Mouse (Mus musculus) MEL (cell line): Measurements from ENCODE around the gene Aldh1a7. TPM values are rescaled to one million over a fixed set of nuclear protein-coding genes. Genes with fewer than 3 reads are reported as not detected.

Experiments
- DNase-seq: peaks from one replicate; pipeline ENCODE4 v3.0.0; 2011; ENCODE audit warnings: low read depth, low spot score
- H3K27ac ChIP-seq: 2 replicates; pipeline ENCODE4 v1.5.1; 2012; ENCODE audit warnings: low read depth, mild to moderate bottlenecking, control low read depth, low read length, moderate library complexity; ENCODE audit not compliant: control insufficient read depth
- H3K27me3 ChIP-seq, 2 experiments: fragments of 150-350 bp in 1 of 2; sonication (generic) in 1 of 2; 2 replicates each; pipeline ENCODE4 v1.6.1; 2012; ENCODE audit warnings: low read length in 2 of 2, mild to moderate bottlenecking in 2 of 2, improper control_type of control experiment in 1 of 2, moderate library complexity in 1 of 2; ENCODE audit not compliant: insufficient read depth in 2 of 2, control insufficient read depth in 1 of 2
- H3K36me3 ChIP-seq, 2 experiments: 2 replicates each; pipeline ENCODE4 v1.6.1; 2012 to 2014; ENCODE audit warnings: low read length in 2 of 2, improper control_type of control experiment in 1 of 2, inconsistent platforms in 1 of 2, mild to moderate bottlenecking in 1 of 2; ENCODE audit not compliant: insufficient read depth in 2 of 2, control insufficient read depth in 1 of 2
- H3K4me1 ChIP-seq, 2 experiments: fragments of 150-350 bp in 1 of 2; sonication (generic) in 1 of 2; 2 replicates each; pipeline ENCODE4 v1.6.1; 2012; ENCODE audit warnings: low read length in 2 of 2, improper control_type of control experiment in 1 of 2, mild to moderate bottlenecking in 1 of 2; ENCODE audit not compliant: insufficient read depth in 2 of 2, control insufficient read depth in 1 of 2
- H3K4me3 ChIP-seq, 2 experiments: fragments of 150-350 bp in 1 of 2; sonication (generic) in 1 of 2; 2 replicates each; pipeline ENCODE4 v1.5.1; 2012; ENCODE audit warnings: low read depth in 2 of 2, low read length in 2 of 2, mild to moderate bottlenecking in 2 of 2, moderate library complexity in 2 of 2, control low read depth in 1 of 2, improper control_type of control experiment in 1 of 2; ENCODE audit not compliant: control insufficient read depth in 1 of 2, insufficient read depth in 1 of 2
- H3K79me2 ChIP-seq: 2 replicates; pipeline ENCODE4 v1.6.1; 2012; ENCODE audit warnings: mild to moderate bottlenecking, low read length, moderate library complexity; ENCODE audit not compliant: control insufficient read depth, poor library complexity, insufficient read depth
- H3K9ac ChIP-seq: 2 replicates; pipeline ENCODE4 v1.6.1; 2012; ENCODE audit warnings: low read depth, mild to moderate bottlenecking, control low read depth, low read length, moderate library complexity; ENCODE audit not compliant: control insufficient read depth, poor library complexity, severe bottlenecking
- H3K9me3 ChIP-seq: fragments of 150-350 bp; sonication (generic); replicated peaks from 2 replicates; pipeline ENCODE4 v1.6.1; 2012; ENCODE audit warnings: mild to moderate bottlenecking, low read length, improper control_type of control experiment, moderate library complexity; ENCODE audit not compliant: insufficient read depth
- BHLHE40 ChIP-seq: IDR thresholded peaks from 2 replicates; pipeline ENCODE4 v1.6.1; 2012; ENCODE audit warnings: low read depth, mild to moderate bottlenecking, inconsistent platforms, low read length, improper control_type of control experiment, borderline replicate concordance
- CHD1 ChIP-seq: IDR thresholded peaks from 2 replicates; pipeline ENCODE4 v1.6.1; 2012; ENCODE audit warnings: low read depth, mild to moderate bottlenecking, inconsistent platforms, low read length, improper control_type of control experiment
- CHD2 ChIP-seq: IDR thresholded peaks from 2 replicates; pipeline ENCODE4 v1.6.1; 2011; ENCODE audit warnings: low read length, improper control_type of control experiment
- CTCF ChIP-seq, 3 experiments: IDR thresholded peaks in 2 of 3; conservative IDR thresholded peaks in 1 of 3; 2 replicates each; pipeline ENCODE4 v1.5.1; 2011 to 2012; ENCODE audit warnings: low read length in 3 of 3, low read depth in 2 of 3, mild to moderate bottlenecking in 2 of 3, improper control_type of control experiment in 1 of 3, inconsistent platforms in 1 of 3, mixed read lengths in 1 of 3, moderate library complexity in 1 of 3; ENCODE audit not compliant: control insufficient read depth in 1 of 3, insufficient read depth in 1 of 3, poor library complexity in 1 of 3, severe bottlenecking in 1 of 3
- E2F4 ChIP-seq: IDR thresholded peaks from 2 replicates; pipeline ENCODE4 v1.6.1; 2011; ENCODE audit warnings: low read depth, low read length, improper control_type of control experiment, borderline replicate concordance
- ELF1 ChIP-seq: IDR thresholded peaks from 2 replicates; pipeline ENCODE4 v1.6.1; 2014; ENCODE audit warnings: low read depth, mild to moderate bottlenecking, inconsistent platforms, low read length, improper control_type of control experiment, moderate library complexity
- ETS1 ChIP-seq: IDR thresholded peaks from 2 replicates; pipeline ENCODE4 v1.6.1; 2012; ENCODE audit warnings: low read depth, mild to moderate bottlenecking, inconsistent platforms, low read length, improper control_type of control experiment, moderate library complexity
- GABPA ChIP-seq: IDR thresholded peaks from 2 replicates; pipeline ENCODE4 v1.6.1; 2012; ENCODE audit warnings: low read depth, mild to moderate bottlenecking, inconsistent platforms, low read length, improper control_type of control experiment, moderate library complexity
- HCFC1 ChIP-seq: IDR thresholded peaks from 2 replicates; pipeline ENCODE4 v1.6.1; 2012; ENCODE audit warnings: low read depth, mild to moderate bottlenecking, inconsistent platforms, low read length, improper control_type of control experiment, moderate library complexity
- JUND ChIP-seq: IDR thresholded peaks from 2 replicates; pipeline ENCODE4 v1.6.1; 2011; ENCODE audit warnings: low read depth, mild to moderate bottlenecking, improper control_type of control experiment, low read length
- KAT2A ChIP-seq: conservative IDR thresholded peaks from 2 replicates; pipeline ENCODE4 v1.6.1; 2012; ENCODE audit warnings: low read depth, low read length, improper control_type of control experiment, inconsistent platforms
- MAFK ChIP-seq: IDR thresholded peaks from 2 replicates; pipeline ENCODE4 v1.6.1; 2011; ENCODE audit warnings: low read depth, mild to moderate bottlenecking, low read length, improper control_type of control experiment, borderline replicate concordance
- MAX ChIP-seq: IDR thresholded peaks from 2 replicates; pipeline ENCODE4 v1.6.1; 2011; ENCODE audit warnings: low read length, improper control_type of control experiment
- MAZ ChIP-seq: IDR thresholded peaks from 2 replicates; pipeline ENCODE4 v1.6.1; 2012; ENCODE audit warnings: low read depth, mild to moderate bottlenecking, inconsistent platforms, low read length, improper control_type of control experiment
- MEF2A ChIP-seq: IDR thresholded peaks from 2 replicates; pipeline ENCODE4 v1.6.1; 2014; ENCODE audit warnings: low read depth, mild to moderate bottlenecking, inconsistent platforms, low read length, improper control_type of control experiment; ENCODE audit not compliant: poor library complexity, insufficient replicate concordance, severe bottlenecking; ENCODE audit errors: extremely low read depth
- MXI1 ChIP-seq: IDR thresholded peaks from 2 replicates; pipeline ENCODE4 v1.6.1; 2011; ENCODE audit warnings: mild to moderate bottlenecking, low read depth, low read length, improper control_type of control experiment
- MYB ChIP-seq: IDR thresholded peaks from 2 replicates; pipeline ENCODE4 v1.6.1; 2011; ENCODE audit warnings: mild to moderate bottlenecking, low read depth, low read length, improper control_type of control experiment
- MYC ChIP-seq: IDR thresholded peaks from 2 replicates; pipeline ENCODE4 v1.6.1; 2011; ENCODE audit warnings: low read depth, mild to moderate bottlenecking, low read length, improper control_type of control experiment, moderate library complexity
- NELFE ChIP-seq: IDR thresholded peaks from 2 replicates; pipeline ENCODE4 v1.6.1; 2011; ENCODE audit warnings: low read depth, low read length, improper control_type of control experiment
- NRF1 ChIP-seq: IDR thresholded peaks from 2 replicates; pipeline ENCODE4 v1.6.1; 2014; ENCODE audit warnings: low read depth, mild to moderate bottlenecking, inconsistent platforms, low read length, improper control_type of control experiment, moderate library complexity; ENCODE audit not compliant: poor library complexity, insufficient read depth, severe bottlenecking
- POLR2A ChIP-seq, 2 experiments: IDR thresholded peaks; 2 replicates each; pipeline ENCODE4 v1.6.1; 2011 to 2012; ENCODE audit warnings: low read length in 2 of 2, mild to moderate bottlenecking in 2 of 2, control low read depth in 1 of 2, improper control_type of control experiment in 1 of 2, low read depth in 1 of 2, moderate library complexity in 1 of 2; ENCODE audit not compliant: control insufficient read depth in 1 of 2, insufficient read depth in 1 of 2, poor library complexity in 1 of 2
- POLR2AphosphoS2 ChIP-seq: IDR thresholded peaks from 2 replicates; pipeline ENCODE4 v1.6.1; 2011; ENCODE audit warnings: low read length, improper control_type of control experiment
- POLR2AphosphoS5 ChIP-seq: IDR thresholded peaks from 2 replicates; pipeline ENCODE4 v1.6.1; 2012; ENCODE audit warnings: low read depth, borderline replicate concordance, mild to moderate bottlenecking, inconsistent platforms, low read length, moderate library complexity, mixed read lengths
- RAD21 ChIP-seq: IDR thresholded peaks from 2 replicates; pipeline ENCODE4 v1.6.1; 2011; ENCODE audit warnings: mild to moderate bottlenecking, low read depth, low read length, improper control_type of control experiment
- RCOR1 ChIP-seq: IDR thresholded peaks from 2 replicates; pipeline ENCODE4 v1.6.1; 2012; ENCODE audit warnings: low read depth, mild to moderate bottlenecking, inconsistent platforms, low read length, improper control_type of control experiment
- SIN3A ChIP-seq: IDR thresholded peaks from 2 replicates; pipeline ENCODE4 v1.6.1; 2012; ENCODE audit warnings: low read length, improper control_type of control experiment, inconsistent platforms
- SMC3 ChIP-seq: IDR thresholded peaks from 2 replicates; pipeline ENCODE4 v1.6.1; 2011; ENCODE audit warnings: low read depth, low read length, improper control_type of control experiment
- TAL1 ChIP-seq: IDR thresholded peaks from 2 replicates; pipeline ENCODE4 v1.6.1; 2012; ENCODE audit warnings: mild to moderate bottlenecking, inconsistent platforms, low read length, moderate library complexity, mixed read lengths
- TBP ChIP-seq: IDR thresholded peaks from 2 replicates; pipeline ENCODE4 v1.8.0; 2011; ENCODE audit warnings: low read depth, low read length, improper control_type of control experiment
- TCF12 ChIP-seq: IDR thresholded peaks from 2 replicates; pipeline ENCODE4 v1.6.1; 2014; ENCODE audit warnings: low read depth, mild to moderate bottlenecking, inconsistent platforms, low read length, improper control_type of control experiment, moderate library complexity
- UBTF ChIP-seq: IDR thresholded peaks from 2 replicates; pipeline ENCODE4 v1.6.1; 2012; ENCODE audit warnings: low read depth, mild to moderate bottlenecking, inconsistent platforms, low read length, improper control_type of control experiment, moderate library complexity, borderline replicate concordance; ENCODE audit not compliant: insufficient read depth
- USF1 ChIP-seq: IDR thresholded peaks from 2 replicates; pipeline ENCODE4 v1.6.1; 2014; ENCODE audit warnings: low read depth, mild to moderate bottlenecking, inconsistent platforms, low read length, improper control_type of control experiment, moderate library complexity
- USF2 ChIP-seq, 2 experiments: IDR thresholded peaks; 2 replicates each; pipeline ENCODE4 v1.6.1; 2011 to 2012; ENCODE audit warnings: improper control_type of control experiment in 2 of 2, low read length in 2 of 2, borderline replicate concordance in 1 of 2, inconsistent platforms in 1 of 2, low read depth in 1 of 2, mild to moderate bottlenecking in 1 of 2; ENCODE audit not compliant: insufficient read depth in 1 of 2
- ZC3H11A ChIP-seq: IDR thresholded peaks from 2 replicates; pipeline ENCODE4 v1.6.1; 2012; ENCODE audit warnings: low read depth, mild to moderate bottlenecking, inconsistent platforms, low read length, improper control_type of control experiment
- ZKSCAN1 ChIP-seq: IDR thresholded peaks from 2 replicates; pipeline ENCODE4 v1.6.1; 2012; ENCODE audit warnings: low read depth, mild to moderate bottlenecking, inconsistent platforms, low read length, improper control_type of control experiment, moderate library complexity
- ZMIZ1 ChIP-seq: IDR thresholded peaks from 2 replicates; pipeline ENCODE4 v1.6.1; 2012; ENCODE audit warnings: low read depth, mild to moderate bottlenecking, inconsistent platforms, low read length, improper control_type of control experiment, moderate library complexity
- ZNF384 ChIP-seq: IDR thresholded peaks from 2 replicates; pipeline ENCODE4 v1.6.1; 2012; ENCODE audit warnings: low read depth, mild to moderate bottlenecking, inconsistent platforms, low read length, improper control_type of control experiment
- polyA plus RNA-seq, 2 experiments: library from polyadenylated mRNA; stranded (reverse) in 1 of 2; unstranded in 1 of 2; fragments of >175 nt in 1 of 2; fragments of >200 nt in 1 of 2; gene quantifications; 2 replicates each; pipeline versions ENCODE4 v1.2.1 to v1.2.4; 2012; ENCODE audit warnings: low replicate concordance in 2 of 2, low read depth in 1 of 2; ENCODE audit not compliant: insufficient read length in 2 of 2, insufficient read depth in 1 of 2, missing spikeins in 1 of 2
- total RNA-seq: library from RNA; depleted of rRNA; stranded (reverse); fragments of 300-350 nt; gene quantifications from 2 replicates; pipeline ENCODE4 v1.2.3, GENCODE M21; 2012

The Aldh1a7 gene
- total and polyA plus RNA-seq, 3 experiments, result 0.03 TPM; not detected in 2

DNA sequence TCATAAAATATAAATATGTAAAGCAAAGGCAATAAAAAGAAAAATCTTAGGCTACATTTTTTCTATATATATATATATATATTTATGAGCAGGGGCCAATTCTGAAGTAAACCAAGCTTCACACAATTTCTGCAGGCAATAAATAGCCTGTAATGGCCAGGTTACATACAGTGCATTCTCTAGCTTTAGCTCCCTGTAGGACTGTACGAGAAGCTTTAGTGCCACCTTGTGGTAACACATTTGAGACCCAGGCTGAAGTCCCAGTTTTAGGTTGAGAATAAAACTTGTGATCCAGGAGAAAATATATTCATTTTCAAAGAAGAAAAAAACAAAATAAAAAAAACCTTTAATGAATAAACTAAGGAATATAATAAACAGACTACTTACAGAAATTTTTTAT is 36.9 kb upstream of the Aldh1a7 start:
- Histone ChIP-seq H3K36me3 (peaks cover 0 to 12% of the 10 kb centered on the region in 2 experiments; a peak in 2 of 4 replicates), H3K79me2 (no peaks in the 10 kb centered on the region), H3K9me3 (no peaks in the 10 kb centered on the region), H3K27ac (no peak overlapping the region), H3K4me1 (peaks cover 8% of the 10 kb centered on the region in 2 experiments; a peak in 3 of 4 replicates), H3K9ac (no peak overlapping the region), H3K27me3 (no peaks in the 10 kb centered on the region), H3K4me3 (no peak overlapping the region)
- DNase-seq, result peak; percentile 63
- TF ChIP-seq HCFC1 (no peak), ZMIZ1 (no peak), ZC3H11A (peak; percentile 78), NRF1 (no peak), MAX (no peak), CHD1 (no peak), POLR2AphosphoS2 (no peak), E2F4 (no peak), CHD2 (no peak), ETS1 (no peak), ZNF384 (no peak), MXI1 (no peak), KAT2A (no peak), GABPA (no peak), JUND (no peak), ELF1 (no peak), MAZ (no peak), SMC3 (peak; percentile 95), MEF2A (no peak), NELFE (no peak), RCOR1 (no peak), POLR2AphosphoS5 (no peak), CTCF (IDR thresholded peaks at IDR 0.05 in 2 of 3, conservative IDR thresholded peaks at IDR 0.05 in 1 of 3; ENCODE audit: control insufficient read depth in 1 of 3, insufficient read depth in 1 of 3, low read depth in 2 of 3, low read length in 3 of 3, poor library complexity in 1 of 3, severe bottlenecking in 1 of 3) (peak; percentile 41 to 87 (median 57)), UBTF (no peak), BHLHE40 (0 out of 2 replicates have a peak, but pooled peaks have one; percentile 12), POLR2A (IDR thresholded peaks at IDR 0.05; ENCODE audit: control insufficient read depth in 1 of 2, insufficient read depth in 1 of 2, low read depth in 1 of 2, low read length in 2 of 2, poor library complexity in 1 of 2) (no peak), SIN3A (no peak), TAL1 (no peak), TCF12 (no peak), USF1 (no peak), TBP (no peak), MYB (no peak), MAFK (no peak), ZKSCAN1 (no peak), RAD21 (peak; percentile 87), USF2 (IDR thresholded peaks at IDR 0.05; ENCODE audit: borderline replicate concordance in 1 of 2, insufficient read depth in 1 of 2, low read depth in 1 of 2, low read length in 2 of 2) (no peak), MYC (no peak)
